Mouse (Mus musculus) MEL (cell line): ENCODE measurements around the gene Smim24. TPM values are rescaled to one million over a fixed set of nuclear protein-coding genes. Genes with fewer than 3 reads are reported as not detected.

ENCODE experiments used
- DNase-seq: peaks from one replicate; pipeline ENCODE4 v3.0.0; 2011; ENCODE audit warnings: low read depth, low spot score
- H3K27ac ChIP-seq: 2 replicates; pipeline ENCODE4 v1.5.1; 2012; ENCODE audit warnings: low read depth, mild to moderate bottlenecking, control low read depth, low read length, moderate library complexity; ENCODE audit not compliant: control insufficient read depth
- H3K27me3 ChIP-seq, 2 experiments: fragments of 150-350 bp in 1 of 2; sonication (generic) in 1 of 2; 2 replicates each; pipeline ENCODE4 v1.6.1; 2012; ENCODE audit warnings: low read length in 2 of 2, mild to moderate bottlenecking in 2 of 2, improper control_type of control experiment in 1 of 2, moderate library complexity in 1 of 2; ENCODE audit not compliant: insufficient read depth in 2 of 2, control insufficient read depth in 1 of 2
- H3K36me3 ChIP-seq, 2 experiments: 2 replicates each; pipeline ENCODE4 v1.6.1; 2012 to 2014; ENCODE audit warnings: low read length in 2 of 2, improper control_type of control experiment in 1 of 2, inconsistent platforms in 1 of 2, mild to moderate bottlenecking in 1 of 2; ENCODE audit not compliant: insufficient read depth in 2 of 2, control insufficient read depth in 1 of 2
- H3K4me1 ChIP-seq, 2 experiments: fragments of 150-350 bp in 1 of 2; sonication (generic) in 1 of 2; 2 replicates each; pipeline ENCODE4 v1.6.1; 2012; ENCODE audit warnings: low read length in 2 of 2, improper control_type of control experiment in 1 of 2, mild to moderate bottlenecking in 1 of 2; ENCODE audit not compliant: insufficient read depth in 2 of 2, control insufficient read depth in 1 of 2
- H3K4me3 ChIP-seq, 2 experiments: fragments of 150-350 bp in 1 of 2; sonication (generic) in 1 of 2; 2 replicates each; pipeline ENCODE4 v1.5.1; 2012; ENCODE audit warnings: low read depth in 2 of 2, low read length in 2 of 2, mild to moderate bottlenecking in 2 of 2, moderate library complexity in 2 of 2, control low read depth in 1 of 2, improper control_type of control experiment in 1 of 2; ENCODE audit not compliant: control insufficient read depth in 1 of 2, insufficient read depth in 1 of 2
- H3K79me2 ChIP-seq: 2 replicates; pipeline ENCODE4 v1.6.1; 2012; ENCODE audit warnings: mild to moderate bottlenecking, low read length, moderate library complexity; ENCODE audit not compliant: control insufficient read depth, poor library complexity, insufficient read depth
- H3K9ac ChIP-seq: 2 replicates; pipeline ENCODE4 v1.6.1; 2012; ENCODE audit warnings: low read depth, mild to moderate bottlenecking, control low read depth, low read length, moderate library complexity; ENCODE audit not compliant: control insufficient read depth, poor library complexity, severe bottlenecking
- H3K9me3 ChIP-seq: fragments of 150-350 bp; sonication (generic); replicated peaks from 2 replicates; pipeline ENCODE4 v1.6.1; 2012; ENCODE audit warnings: mild to moderate bottlenecking, low read length, improper control_type of control experiment, moderate library complexity; ENCODE audit not compliant: insufficient read depth
- BHLHE40 ChIP-seq: IDR thresholded peaks from 2 replicates; pipeline ENCODE4 v1.6.1; 2012; ENCODE audit warnings: low read depth, mild to moderate bottlenecking, inconsistent platforms, low read length, improper control_type of control experiment, borderline replicate concordance
- CTCF ChIP-seq, 3 experiments: IDR thresholded peaks in 2 of 3; conservative IDR thresholded peaks in 1 of 3; 2 replicates each; pipeline ENCODE4 v1.5.1; 2011 to 2012; ENCODE audit warnings: low read length in 3 of 3, low read depth in 2 of 3, mild to moderate bottlenecking in 2 of 3, improper control_type of control experiment in 1 of 3, inconsistent platforms in 1 of 3, mixed read lengths in 1 of 3, moderate library complexity in 1 of 3; ENCODE audit not compliant: control insufficient read depth in 1 of 3, insufficient read depth in 1 of 3, poor library complexity in 1 of 3, severe bottlenecking in 1 of 3
- E2F4 ChIP-seq: IDR thresholded peaks from 2 replicates; pipeline ENCODE4 v1.6.1; 2011; ENCODE audit warnings: low read depth, low read length, improper control_type of control experiment, borderline replicate concordance
- EP300 ChIP-seq, 2 experiments: IDR thresholded peaks; 2 replicates each; pipeline ENCODE4 v1.6.1; 2011; ENCODE audit warnings: improper control_type of control experiment in 2 of 2, low read length in 2 of 2, low read depth in 1 of 2, mild to moderate bottlenecking in 1 of 2
- GABPA ChIP-seq: IDR thresholded peaks from 2 replicates; pipeline ENCODE4 v1.6.1; 2012; ENCODE audit warnings: low read depth, mild to moderate bottlenecking, inconsistent platforms, low read length, improper control_type of control experiment, moderate library complexity
- HCFC1 ChIP-seq: IDR thresholded peaks from 2 replicates; pipeline ENCODE4 v1.6.1; 2012; ENCODE audit warnings: low read depth, mild to moderate bottlenecking, inconsistent platforms, low read length, improper control_type of control experiment, moderate library complexity
- JUND ChIP-seq: IDR thresholded peaks from 2 replicates; pipeline ENCODE4 v1.6.1; 2011; ENCODE audit warnings: low read depth, mild to moderate bottlenecking, improper control_type of control experiment, low read length
- MAFK ChIP-seq: IDR thresholded peaks from 2 replicates; pipeline ENCODE4 v1.6.1; 2011; ENCODE audit warnings: low read depth, mild to moderate bottlenecking, low read length, improper control_type of control experiment, borderline replicate concordance
- MAX ChIP-seq: IDR thresholded peaks from 2 replicates; pipeline ENCODE4 v1.6.1; 2011; ENCODE audit warnings: low read length, improper control_type of control experiment
- MEF2A ChIP-seq: IDR thresholded peaks from 2 replicates; pipeline ENCODE4 v1.6.1; 2014; ENCODE audit warnings: low read depth, mild to moderate bottlenecking, inconsistent platforms, low read length, improper control_type of control experiment; ENCODE audit not compliant: poor library complexity, insufficient replicate concordance, severe bottlenecking; ENCODE audit errors: extremely low read depth
- MYB ChIP-seq: IDR thresholded peaks from 2 replicates; pipeline ENCODE4 v1.6.1; 2011; ENCODE audit warnings: mild to moderate bottlenecking, low read depth, low read length, improper control_type of control experiment
- MYC ChIP-seq: IDR thresholded peaks from 2 replicates; pipeline ENCODE4 v1.6.1; 2011; ENCODE audit warnings: low read depth, mild to moderate bottlenecking, low read length, improper control_type of control experiment, moderate library complexity
- NRF1 ChIP-seq: IDR thresholded peaks from 2 replicates; pipeline ENCODE4 v1.6.1; 2014; ENCODE audit warnings: low read depth, mild to moderate bottlenecking, inconsistent platforms, low read length, improper control_type of control experiment, moderate library complexity; ENCODE audit not compliant: poor library complexity, insufficient read depth, severe bottlenecking
- RAD21 ChIP-seq: IDR thresholded peaks from 2 replicates; pipeline ENCODE4 v1.6.1; 2011; ENCODE audit warnings: mild to moderate bottlenecking, low read depth, low read length, improper control_type of control experiment
- RCOR1 ChIP-seq: IDR thresholded peaks from 2 replicates; pipeline ENCODE4 v1.6.1; 2012; ENCODE audit warnings: low read depth, mild to moderate bottlenecking, inconsistent platforms, low read length, improper control_type of control experiment
- SIN3A ChIP-seq: IDR thresholded peaks from 2 replicates; pipeline ENCODE4 v1.6.1; 2012; ENCODE audit warnings: low read length, improper control_type of control experiment, inconsistent platforms
- TAL1 ChIP-seq: IDR thresholded peaks from 2 replicates; pipeline ENCODE4 v1.6.1; 2012; ENCODE audit warnings: mild to moderate bottlenecking, inconsistent platforms, low read length, moderate library complexity, mixed read lengths
- TBP ChIP-seq: IDR thresholded peaks from 2 replicates; pipeline ENCODE4 v1.8.0; 2011; ENCODE audit warnings: low read depth, low read length, improper control_type of control experiment
- TCF12 ChIP-seq: IDR thresholded peaks from 2 replicates; pipeline ENCODE4 v1.6.1; 2014; ENCODE audit warnings: low read depth, mild to moderate bottlenecking, inconsistent platforms, low read length, improper control_type of control experiment, moderate library complexity
- USF1 ChIP-seq: IDR thresholded peaks from 2 replicates; pipeline ENCODE4 v1.6.1; 2014; ENCODE audit warnings: low read depth, mild to moderate bottlenecking, inconsistent platforms, low read length, improper control_type of control experiment, moderate library complexity
- USF2 ChIP-seq, 2 experiments: IDR thresholded peaks; 2 replicates each; pipeline ENCODE4 v1.6.1; 2011 to 2012; ENCODE audit warnings: improper control_type of control experiment in 2 of 2, low read length in 2 of 2, borderline replicate concordance in 1 of 2, inconsistent platforms in 1 of 2, low read depth in 1 of 2, mild to moderate bottlenecking in 1 of 2; ENCODE audit not compliant: insufficient read depth in 1 of 2
- ZKSCAN1 ChIP-seq: IDR thresholded peaks from 2 replicates; pipeline ENCODE4 v1.6.1; 2012; ENCODE audit warnings: low read depth, mild to moderate bottlenecking, inconsistent platforms, low read length, improper control_type of control experiment, moderate library complexity
- ZMIZ1 ChIP-seq: IDR thresholded peaks from 2 replicates; pipeline ENCODE4 v1.6.1; 2012; ENCODE audit warnings: low read depth, mild to moderate bottlenecking, inconsistent platforms, low read length, improper control_type of control experiment, moderate library complexity
- polyA plus RNA-seq, 2 experiments: library from polyadenylated mRNA; stranded (reverse) in 1 of 2; unstranded in 1 of 2; fragments of >175 nt in 1 of 2; fragments of >200 nt in 1 of 2; gene quantifications; 2 replicates each; pipeline versions ENCODE4 v1.2.1 to v1.2.4; 2012; ENCODE audit warnings: low replicate concordance in 2 of 2, low read depth in 1 of 2; ENCODE audit not compliant: insufficient read length in 2 of 2, insufficient read depth in 1 of 2, missing spikeins in 1 of 2
- total RNA-seq: library from RNA; depleted of rRNA; stranded (reverse); fragments of 300-350 nt; gene quantifications from 2 replicates; pipeline ENCODE4 v1.2.3, GENCODE M21; 2012

The Smim24 gene
- total and polyA plus RNA-seq, 3 experiments = 6.7 to 29.5 TPM; not detected in 1

- Histone ChIP-seq H3K27me3 (no peaks in the 10 kb centered on the region), H3K9ac (no peak overlapping the region), H3K4me1 (peaks cover 0 to 14% of the 10 kb centered on the region in 2 experiments; a peak in 2 of 4 replicates), H3K4me3 (no peak overlapping the region), H3K36me3 (peaks cover 0 to 7% of the 10 kb centered on the region in 2 experiments; a peak in 2 of 4 replicates), H3K79me2 (no peaks in the 10 kb centered on the region), H3K9me3 (no peaks in the 10 kb centered on the region), H3K27ac (no peak overlapping the region)
- TF ChIP-seq JUND (no peak), USF2 (IDR thresholded peaks at IDR 0.05; ENCODE audit: borderline replicate concordance in 1 of 2, insufficient read depth in 1 of 2, low read depth in 1 of 2, low read length in 2 of 2) (no peak), CTCF (IDR thresholded peaks at IDR 0.05 in 2 of 3, conservative IDR thresholded peaks at IDR 0.05 in 1 of 3; ENCODE audit: control insufficient read depth in 1 of 3, insufficient read depth in 1 of 3, low read depth in 2 of 3, low read length in 3 of 3, poor library complexity in 1 of 3, severe bottlenecking in 1 of 3) (no peak), TCF12 (no peak), EP300 (IDR thresholded peaks at IDR 0.05; ENCODE audit: low read depth in 1 of 2, low read length in 2 of 2) (no peak), MAFK (no peak), SIN3A (no peak), MAX (no peak), ZKSCAN1 (no peak), NRF1 (no peak), RAD21 (no peak), ZMIZ1 (no peak), GABPA (no peak), MYB (no peak), TAL1 (no peak), E2F4 (no peak), HCFC1 (no peak), RCOR1 (no peak), BHLHE40 (no peak)
- no peak for DNase-seq
Measured at GRCm38 (mm10) chr10:81402227-81402765, 9.4 kb downstream of the Smim24 start.

GRCm38 (mm10) chr10:81403511-81403910 is 10.7 kb downstream of the Smim24 start:
- Histone ChIP-seq H3K9me3 (no peaks in the 10 kb centered on the region), H3K27ac (no peak overlapping the region), H3K4me3 (no peak overlapping the region), H3K27me3 (no peaks in the 10 kb centered on the region), H3K36me3 (peaks cover 0 to 15% of the 10 kb centered on the region in 2 experiments; a peak in 2 of 4 replicates), H3K9ac (no peak overlapping the region), H3K4me1 (peaks cover 3 to 24% of the 10 kb centered on the region in 2 experiments; a peak in 3 of 4 replicates), H3K79me2 (no peaks in the 10 kb centered on the region)
- DNase-seq = no peak
- TF ChIP-seq TBP (no peak), MEF2A (no peak), USF1 (no peak), E2F4 (no peak), NRF1 (no peak), JUND (no peak), ZKSCAN1 (no peak), MYC (no peak), MAX (no peak), TCF12 (no peak)
